Mouse (Mus musculus) fibroblast of lung, adult 2 months (primary cell): ENCODE measurements around the gene Hic1.

Source experiments
- DNase-seq: peaks from one replicate; pipeline ENCODE4 v3.0.0-alpha.2; 2011; ENCODE audit warnings: low read depth

The Hic1 gene

GRCm38 (mm10) chr11:75166861-75167642 lies 2.3 kb downstream of the Hic1 start:
- DNase-seq, result no peak

- DNase-seq, result no peak
Measured at GRCm38 (mm10) chr11:75166193-75166842, 3.0 kb downstream of the Hic1 start.

- DNase-seq, result no peak
Measured at GRCm38 (mm10) chr11:75165441-75166192, 3.7 kb downstream of the Hic1 start.

- DNase-seq, result no peak
Measured at GRCm38 (mm10) chr11:75164750-75165149, 4.6 kb downstream of the Hic1 start.

GRCm38 (mm10) chr11:75164051-75164450 lies 5.3 kb downstream of the Hic1 start:
- DNase-seq, result no peak

- DNase-seq, result no peak
Measured at GRCm38 (mm10) chr11:75163379-75163778, 5.9 kb downstream of the Hic1 start.

GRCm38 (mm10) chr11:75162591-75163080 lies 6.7 kb downstream of the Hic1 start:
- DNase-seq, result no peak

- no peak for DNase-seq
Measured at GRCm38 (mm10) chr11:75161417-75162008, 7.8 kb downstream of the Hic1 start.

- no peak for DNase-seq
Measured at GRCm38 (mm10) chr11:75160954-75161353, 8.4 kb downstream of the Hic1 start.

- DNase-seq, result no peak
Measured at GRCm38 (mm10) chr11:75159564-75159963, 9.8 kb downstream of the Hic1 start.

GRCm38 (mm10) chr11:75158432-75158831 lies 10.9 kb downstream of the Hic1 start:
- DNase-seq, result no peak

- DNase-seq, result no peak
Measured at GRCm38 (mm10) chr11:75157901-75158300, 11.4 kb downstream of the Hic1 start.

- no peak for DNase-seq
Measured at GRCm38 (mm10) chr11:75157037-75157436, 12.3 kb downstream of the Hic1 start.

GRCm38 (mm10) chr11:75156416-75156815 lies 12.9 kb downstream of the Hic1 start:
- DNase-seq, result no peak

- DNase-seq, result no peak
Measured at GRCm38 (mm10) chr11:75155985-75156384, 13.3 kb downstream of the Hic1 start.

GRCm38 (mm10) chr11:75154053-75154585 lies 15.2 kb downstream of the Hic1 start:
- DNase-seq, result no peak

- no peak for DNase-seq
Measured at GRCm38 (mm10) chr11:75152603-75153557, 16.4 kb downstream of the Hic1 start.

GRCm38 (mm10) chr11:75150346-75150745 lies 19.0 kb downstream of the Hic1 start:
- no peak for DNase-seq

GRCm38 (mm10) chr11:75148332-75149035 lies 20.8 kb downstream of the Hic1 start:
- DNase-seq, result no peak

GRCm38 (mm10) chr11:75147846-75148168 lies 21.5 kb downstream of the Hic1 start:
- DNase-seq, result no peak
